Comparison of ENCODE assay signal across 9 mouse cellular contexts in the genomic region with DNA sequence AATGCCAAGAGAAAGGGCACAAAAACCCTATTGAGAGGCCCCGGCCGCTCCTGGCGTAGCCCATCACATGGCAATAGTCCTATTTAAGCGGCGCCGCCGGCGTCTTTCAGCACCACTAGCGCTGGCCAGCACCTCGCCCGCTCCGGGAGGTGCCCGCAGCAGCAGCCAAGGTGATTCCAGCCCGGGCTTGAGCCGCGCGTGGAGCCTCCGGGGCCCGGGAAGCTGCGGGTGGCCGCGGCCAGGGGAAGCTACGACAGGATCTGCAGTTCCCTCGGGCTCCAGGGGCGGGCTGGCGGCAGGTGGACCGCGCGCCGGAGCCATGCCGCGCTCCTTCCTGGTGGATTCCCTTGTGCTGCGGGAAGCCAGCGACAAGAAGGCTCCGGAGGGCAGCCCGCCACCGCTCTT. TPM values are rescaled to one million over a fixed set of nuclear protein-coding genes. Genes with fewer than 3 reads are reported as not detected.
DNase-seq lines count a peak whose midpoint lies in the region; ATAC-seq lines count a peak whose summit lies in the region.
"Had no signal": no experiment of that assay in that cellular context is flagged by ENCODE, and none has a peak within 500 bp of the region (broad histone marks: within the 10 kb centered on the region; RNA-seq: fewer than 3 reads in every experiment).

TSS of gene Gsx1 (plus strand) at position 126 of the 405 bp plus-strand sequence.

- peaks cover 2 to 21% of the 10 kb centered on the region in 2 experiments; a peak in 3 of 4 replicates for H3K4me1 ChIP-seq in heart, embryonic 14.5 days (ENCODE audit: control insufficient read depth in 2 of 2, insufficient read depth in 2 of 2, low read length in 2 of 2)
- peaks cover 26% of the 10 kb centered on the region for H3K4me1 ChIP-seq in kidney, embryonic 16.5 days (ENCODE audit: insufficient read depth, low read length)
- H3K4me1 ChIP-seq in liver, embryonic 15.5 days (replicated peaks): peaks cover 23% of the 10 kb centered on the region

- DNase-seq in adrenal gland, adult 2 months: peak; percentile 84
- DNase-seq in embryo, embryonic 9.5 days (ENCODE audit: extremely low spot score): peak; percentile 79
- peak; percentile 87 for DNase-seq in neural tube, embryonic 10.5 days (ENCODE audit: extremely low spot score, low spot score)
- DNase-seq in urinary bladder, postnatal 25 days (ENCODE audit: low spot score): peak; percentile 57

- H3K27ac ChIP-seq in heart, embryonic 14.5 days (replicated peaks in 1 of 2; ENCODE audit: control insufficient read depth in 1 of 2, insufficient read depth in 1 of 2, low read depth in 2 of 2, low read length in 2 of 2): no peak within 1 kb of the TSS
- H3K27ac ChIP-seq in kidney, embryonic 16.5 days (ENCODE audit: low read length): no peak within 1 kb of the TSS
- H3K27ac ChIP-seq in liver, embryonic 15.5 days (replicated peaks): no peak within 1 kb of the TSS

- WGBS in heart, embryonic 14.5 days: 2% methylated on average over 30 of the region's 37 CpGs
- under 1% methylated on average over 30 of the region's 37 CpGs for WGBS in kidney, embryonic 16.5 days
- 1% methylated on average over 35 of the region's 37 CpGs for WGBS in liver, embryonic 15.5 days (ENCODE audit: insufficient replicate concordance)

- H3K9me3 ChIP-seq in heart, embryonic 14.5 days (ENCODE audit: control insufficient read depth, low read length): no peaks in the 10 kb centered on the region
- 0 out of 2 replicates have a peak, but pooled peaks cover 2% of the 10 kb centered on the region for H3K9me3 ChIP-seq in kidney, embryonic 16.5 days (ENCODE audit: low read length)
- no peaks in the 10 kb centered on the region for H3K9me3 ChIP-seq in liver, embryonic 15.5 days (replicated peaks)

- H3K4me3 ChIP-seq in heart, embryonic 14.5 days (ENCODE audit: control insufficient read depth in 1 of 2, insufficient read depth in 1 of 2, low read depth in 1 of 2, low read length in 2 of 2): peak within 1 kb of the TSS; percentile 27 to 33
- peak within 1 kb of the TSS; percentile 36 for H3K4me3 ChIP-seq in kidney, embryonic 16.5 days (ENCODE audit: low read length)
- peak within 1 kb of the TSS; percentile 21 for H3K4me3 ChIP-seq in liver, embryonic 15.5 days (replicated peaks)

- peaks cover 88% of the 10 kb centered on the region for H3K27me3 ChIP-seq in heart, embryonic 14.5 days (ENCODE audit: control insufficient read depth, insufficient read depth, low read length)
- H3K27me3 ChIP-seq in kidney, embryonic 16.5 days (ENCODE audit: insufficient read depth, low read length): peaks cover 96% of the 10 kb centered on the region
- peaks cover 95% of the 10 kb centered on the region for H3K27me3 ChIP-seq in liver, embryonic 15.5 days

- H3K9ac ChIP-seq in heart, embryonic 14.5 days (ENCODE audit: low read length): no peak within 1 kb of the TSS
- no peak within 1 kb of the TSS for H3K9ac ChIP-seq in kidney, embryonic 16.5 days (replicated peaks; ENCODE audit: low read length)
- no peak within 1 kb of the TSS for H3K9ac ChIP-seq in liver, embryonic 15.5 days

- peak; percentile 40 for ATAC-seq in CD4-positive, CD25-positive, alpha-beta regulatory T cell, adult 4 months
- ATAC-seq in heart, embryonic 14.5 days (ENCODE audit: insufficient number of reproducible peaks, insufficient read depth, low FRiP score, low read depth): peak; percentile 39; the same call in 1 of the 2 replicates
- peak; percentile 85 for ATAC-seq in kidney, embryonic 16.5 days (ENCODE audit: low FRiP score, low TSS enrichment)
- ATAC-seq in liver, embryonic 15.5 days (ENCODE audit: insufficient read depth): no peak

- H3K36me3 ChIP-seq in heart, embryonic 14.5 days (ENCODE audit: control insufficient read depth, insufficient read depth, low read length): no peaks in the 10 kb centered on the region
- H3K36me3 ChIP-seq in kidney, embryonic 16.5 days (ENCODE audit: insufficient read depth, low read length): no peaks in the 10 kb centered on the region
- no peaks in the 10 kb centered on the region for H3K36me3 ChIP-seq in liver, embryonic 15.5 days (replicated peaks)

- H3K4me2 ChIP-seq in heart, embryonic 14.5 days (ENCODE audit: low read length): peak within 1 kb of the TSS; percentile 58
- peak within 1 kb of the TSS; percentile 48 for H3K4me2 ChIP-seq in kidney, embryonic 16.5 days (replicated peaks; ENCODE audit: low read depth, low read length)
- peak within 1 kb of the TSS; percentile 45 for H3K4me2 ChIP-seq in liver, embryonic 15.5 days

RNA-seq across cellular contexts. Expression of gene Gsx1, which starts in this region (rescaled TPM):
- polyA plus RNA-seq in CD4-positive, CD25-positive, alpha-beta regulatory T cell, adult 4 months (2017; shearing (Covaris generic)): not detected
- total RNA-seq in adrenal gland, adult 2 months (2021): not detected
- not detected in 2 replicates for polyA plus RNA-seq in adrenal gland, adult 2 months (2012; rRNA removed)
- not detected in 2 replicates for polyA plus RNA-seq in heart, embryonic 14.5 days (2014; fragmentation: Nextera tagmentation; extraction: Ambion mirVana)
- not detected in 2 replicates for polyA plus RNA-seq in kidney, embryonic 16.5 days (2015; fragmentation: Nextera tagmentation; extraction: Ambion mirVana)
- not detected in 2 replicates for polyA plus RNA-seq in liver, embryonic 15.5 days (2015; fragmentation: Nextera tagmentation; extraction: Ambion mirVana)
- polyA plus RNA-seq: testis, adult 2 months had no signal

Comparison
In these comparisons a context has a peak if more than half of its experiments do, and no peak if none do; other contexts are left out.
1. Peak in ATAC-seq in CD4-positive, CD25-positive, alpha-beta regulatory T cell, adult 4 months; RNA of the gene not detected or under 1 TPM.
2. Peak in DNase-seq in adrenal gland, adult 2 months; RNA of the gene not detected or under 1 TPM.
3. Peak in ATAC-seq, H3K4me3 ChIP-seq and H3K4me2 ChIP-seq in heart, embryonic 14.5 days; RNA of the gene not detected or under 1 TPM.
4. Peak in ATAC-seq, H3K4me3 ChIP-seq and H3K4me2 ChIP-seq in kidney, embryonic 16.5 days; RNA of the gene not detected or under 1 TPM.